Mouse (Mus musculus) testis, adult 2 months (tissue): ENCODE results near the gene Lyl1.

ENCODE experiments used
- CTCF ChIP-seq: fragments of 200-500 bp; IDR thresholded peaks from 2 replicates; pipeline ENCODE4 v1.5.1; 2012; ENCODE audit warnings: low read depth, mild to moderate bottlenecking, inconsistent platforms, low read length, moderate library complexity; ENCODE audit not compliant: control insufficient read depth, insufficient read depth, insufficient replicate concordance
- POLR2A ChIP-seq: fragments of 200-500 bp; IDR thresholded peaks from 2 replicates; pipeline ENCODE4 v1.6.1; 2012; ENCODE audit warnings: low read depth, mild to moderate bottlenecking, inconsistent platforms, low read length, moderate library complexity; ENCODE audit not compliant: control insufficient read depth

- no peak for TF ChIP-seq POLR2A
- TF ChIP-seq CTCF = no peak
Observed at GRCm38 (mm10) chr8:84656191-84656525, 45.1 kb upstream of the Lyl1 start.
